Mouse (Mus musculus): ENCODE results near the gene Apol7b. TPM values are rescaled to one million over a fixed set of nuclear protein-coding genes. Genes with fewer than 3 reads are reported as not detected.
"Not testable (repeated sequence)": the region's sequence is repeated elsewhere in the genome, so short reads cannot be mapped to it uniquely, and the experiment has no call there.

Apol7b gene
- polyA plus RNA-seq (2014; fragmentation: Nextera tagmentation; extraction: Ambion mirVana): not detected in 2 replicates

DNA sequence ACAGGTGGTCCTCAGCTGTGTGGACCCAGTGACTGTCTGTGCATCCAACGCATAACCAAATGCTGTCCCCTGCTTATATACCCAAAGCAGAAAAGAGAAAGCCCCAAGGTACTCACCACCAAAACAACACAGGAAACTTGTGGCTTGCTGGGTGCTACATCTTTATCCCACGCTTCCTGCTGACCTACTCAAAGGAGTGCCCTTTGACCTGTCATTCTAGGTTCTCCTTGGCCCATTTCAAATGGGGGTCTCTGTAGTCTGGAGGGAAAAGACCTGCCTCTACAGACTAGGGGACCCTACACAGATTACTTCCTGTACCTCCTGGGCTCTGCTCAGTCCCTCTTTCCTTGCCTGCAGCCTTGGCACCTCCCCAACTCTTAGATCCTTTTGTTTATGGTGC is at the start of gene Apol7b:
Apol7b (minus strand) TSS at position 101 of the 400 bp plus-strand sequence.
- not testable (repeated sequence) for H3K27ac ChIP-seq (replicated peaks in 1 of 2; ENCODE audit: control insufficient read depth in 1 of 2, insufficient read depth in 1 of 2, low read depth in 2 of 2, low read length in 2 of 2); H3K36me3 ChIP-seq (ENCODE audit: control insufficient read depth, insufficient read depth, low read length); H3K27me3 ChIP-seq (ENCODE audit: control insufficient read depth, insufficient read depth, low read length); H3K4me2 ChIP-seq (ENCODE audit: low read length); H3K4me3 ChIP-seq (ENCODE audit: control insufficient read depth in 1 of 2, insufficient read depth in 1 of 2, low read depth in 1 of 2, low read length in 2 of 2); H3K4me1 ChIP-seq (ENCODE audit: control insufficient read depth in 2 of 2, insufficient read depth in 2 of 2, low read length in 2 of 2); H3K9ac ChIP-seq (ENCODE audit: low read length); H3K9me3 ChIP-seq (ENCODE audit: control insufficient read depth, low read length); ATAC-seq (ENCODE audit: insufficient number of reproducible peaks, insufficient read depth, low FRiP score, low read depth)
- 87% methylated on average over 2 of the region's 2 CpGs for WGBS

DNA sequence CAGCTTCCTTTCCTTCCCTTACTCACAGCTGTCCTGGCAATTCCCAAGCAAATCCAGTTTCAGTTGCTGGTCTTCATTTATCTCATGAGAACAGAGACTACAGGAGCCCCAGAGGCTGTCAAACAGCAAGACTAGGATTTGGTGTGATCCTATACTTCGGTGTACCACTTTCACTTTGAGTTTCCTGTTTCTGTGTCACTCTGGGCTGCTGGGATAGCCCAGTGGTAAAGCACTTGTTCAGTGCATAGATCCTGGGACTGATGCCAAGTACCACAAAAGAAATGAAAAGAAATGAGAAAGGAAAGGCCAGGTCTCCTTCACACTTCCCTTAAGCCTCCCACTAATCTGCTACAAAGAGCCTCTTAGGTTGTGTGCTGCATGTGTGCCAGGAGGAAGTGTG is 47.4 kb upstream of the Apol7b start:
- ATAC-seq (ENCODE audit: insufficient number of reproducible peaks, insufficient read depth, low FRiP score, low read depth): 0 out of 2 replicates have a peak, but pooled peaks have one; percentile 54
- not testable (repeated sequence) for H3K4me2 ChIP-seq (ENCODE audit: low read length); H3K4me1 ChIP-seq (ENCODE audit: control insufficient read depth in 2 of 2, insufficient read depth in 2 of 2, low read length in 2 of 2); H3K36me3 ChIP-seq (ENCODE audit: control insufficient read depth, insufficient read depth, low read length); H3K9me3 ChIP-seq (ENCODE audit: control insufficient read depth, low read length); H3K27ac ChIP-seq (replicated peaks in 1 of 2; ENCODE audit: control insufficient read depth in 1 of 2, insufficient read depth in 1 of 2, low read depth in 2 of 2, low read length in 2 of 2); H3K27me3 ChIP-seq (ENCODE audit: control insufficient read depth, insufficient read depth, low read length); H3K9ac ChIP-seq (ENCODE audit: low read length); H3K4me3 ChIP-seq (ENCODE audit: control insufficient read depth in 1 of 2, insufficient read depth in 1 of 2, low read depth in 1 of 2, low read length in 2 of 2)
- WGBS: 81% methylated on average over 1 of the region's 1 CpGs

DNA sequence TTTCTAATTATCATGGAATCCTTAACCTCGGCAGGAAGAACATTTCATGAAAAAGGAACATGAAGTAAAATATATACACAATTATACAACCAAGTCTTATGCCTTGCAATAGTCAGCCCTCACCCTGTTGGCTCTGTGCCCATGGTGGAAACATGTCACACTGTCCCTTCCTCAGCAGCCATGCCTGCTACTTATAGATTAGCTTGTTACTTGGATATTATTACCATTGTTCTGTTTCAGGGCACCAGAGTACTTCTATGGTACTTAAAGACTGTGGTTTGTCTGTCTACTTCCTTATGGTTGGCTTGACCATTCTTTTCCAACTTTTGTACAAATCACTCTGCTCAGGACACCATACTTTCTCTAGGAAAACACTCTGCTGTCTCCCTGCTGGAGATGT is 45.9 kb upstream of the Apol7b start:
- H3K4me3 ChIP-seq (ENCODE audit: control insufficient read depth in 1 of 2, insufficient read depth in 1 of 2, low read depth in 1 of 2, low read length in 2 of 2); H3K4me2 ChIP-seq (ENCODE audit: low read length); H3K9me3 ChIP-seq (ENCODE audit: control insufficient read depth, low read length); H3K36me3 ChIP-seq (ENCODE audit: control insufficient read depth, insufficient read depth, low read length); ATAC-seq (ENCODE audit: insufficient number of reproducible peaks, insufficient read depth, low FRiP score, low read depth); H3K4me1 ChIP-seq (ENCODE audit: control insufficient read depth in 2 of 2, insufficient read depth in 2 of 2, low read length in 2 of 2); H3K27me3 ChIP-seq (ENCODE audit: control insufficient read depth, insufficient read depth, low read length); H3K9ac ChIP-seq (ENCODE audit: low read length); H3K27ac ChIP-seq (replicated peaks in 1 of 2; ENCODE audit: control insufficient read depth in 1 of 2, insufficient read depth in 1 of 2, low read depth in 2 of 2, low read length in 2 of 2): not testable (repeated sequence)
- WGBS: no CpG with 5 or more reads among the region's 1 CpGs

DNA sequence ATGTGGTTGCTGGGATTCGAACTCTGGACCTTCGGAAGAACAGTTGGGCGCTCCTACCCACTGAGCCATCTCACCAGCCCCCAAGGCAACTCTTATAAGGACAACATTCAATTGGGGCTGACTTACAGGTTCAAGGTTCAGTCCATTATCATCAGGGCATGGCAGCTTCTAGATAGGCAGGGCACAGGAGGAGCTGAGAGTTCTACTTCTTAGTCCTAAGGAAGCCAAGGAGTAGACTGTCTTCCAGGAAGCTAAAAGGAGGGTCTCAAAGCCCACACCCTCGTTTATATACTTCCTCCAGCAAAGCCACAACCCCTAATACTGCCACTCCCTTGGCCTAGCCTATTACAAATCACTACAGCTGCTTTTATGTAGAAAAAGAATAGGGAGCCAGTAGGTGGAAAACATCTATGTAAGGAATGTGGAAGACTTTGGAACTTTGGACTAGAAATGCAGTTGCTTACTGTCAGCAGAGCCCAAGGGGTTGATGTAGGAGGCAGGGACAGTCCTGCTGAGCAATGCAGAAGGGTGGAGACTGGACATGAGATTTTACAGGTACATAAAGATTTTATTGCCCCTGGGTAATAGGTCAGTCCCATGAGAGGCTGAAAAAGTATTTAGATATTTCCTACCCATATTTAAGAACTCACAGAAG is 35.0 kb upstream of the Apol7b start:
- H3K4me2 ChIP-seq (ENCODE audit: low read length): no peak overlapping the region
- ATAC-seq (ENCODE audit: insufficient number of reproducible peaks, insufficient read depth, low FRiP score, low read depth): no peak
- H3K9me3 ChIP-seq (ENCODE audit: control insufficient read depth, low read length): no peaks in the 10 kb centered on the region
- WGBS: 73% methylated on average over 4 of the region's 4 CpGs
- H3K27ac ChIP-seq (replicated peaks in 1 of 2; ENCODE audit: control insufficient read depth in 1 of 2, insufficient read depth in 1 of 2, low read depth in 2 of 2, low read length in 2 of 2): no peak overlapping the region
- H3K36me3 ChIP-seq (ENCODE audit: control insufficient read depth, insufficient read depth, low read length): no peaks in the 10 kb centered on the region
- no peak overlapping the region for H3K9ac ChIP-seq (ENCODE audit: low read length)
- H3K27me3 ChIP-seq (ENCODE audit: control insufficient read depth, insufficient read depth, low read length): no peaks in the 10 kb centered on the region
- no peak overlapping the region for H3K4me3 ChIP-seq (ENCODE audit: control insufficient read depth in 1 of 2, insufficient read depth in 1 of 2, low read depth in 1 of 2, low read length in 2 of 2)
- H3K4me1 ChIP-seq (ENCODE audit: control insufficient read depth in 2 of 2, insufficient read depth in 2 of 2, low read length in 2 of 2): no peaks in the 10 kb centered on the region

DNA sequence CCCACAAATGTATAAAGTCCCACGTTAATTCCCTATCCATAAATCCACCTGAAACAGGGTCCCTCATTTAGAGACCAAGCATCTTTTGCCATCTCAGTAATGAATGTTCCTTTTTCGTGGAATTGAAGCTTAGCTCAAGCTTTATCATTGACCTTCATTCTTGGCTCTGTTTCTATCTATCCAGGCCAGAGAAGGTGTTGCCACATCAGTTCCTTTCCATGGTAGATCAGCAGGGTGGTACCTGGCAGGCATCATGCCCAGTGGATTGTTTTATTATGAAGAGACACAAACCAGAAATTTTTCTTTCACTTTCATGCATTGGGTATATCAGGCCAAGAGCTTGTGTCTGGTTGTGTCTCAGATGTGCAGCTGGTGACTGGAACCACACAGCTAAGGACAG is 29.4 kb upstream of the Apol7b start, which contains the start of gene Apol10a:
Apol10a (plus strand) TSS at position 355 of the 400 bp plus-strand sequence.
- WGBS: 57% methylated on average over 2 of the region's 2 CpGs
- ATAC-seq (ENCODE audit: insufficient number of reproducible peaks, insufficient read depth, low FRiP score, low read depth); H3K36me3 ChIP-seq (ENCODE audit: control insufficient read depth, insufficient read depth, low read length); H3K27ac ChIP-seq (replicated peaks in 1 of 2; ENCODE audit: control insufficient read depth in 1 of 2, insufficient read depth in 1 of 2, low read depth in 2 of 2, low read length in 2 of 2); H3K9me3 ChIP-seq (ENCODE audit: control insufficient read depth, low read length); H3K9ac ChIP-seq (ENCODE audit: low read length); H3K4me1 ChIP-seq (ENCODE audit: control insufficient read depth in 2 of 2, insufficient read depth in 2 of 2, low read length in 2 of 2); H3K27me3 ChIP-seq (ENCODE audit: control insufficient read depth, insufficient read depth, low read length); H3K4me3 ChIP-seq (ENCODE audit: control insufficient read depth in 1 of 2, insufficient read depth in 1 of 2, low read depth in 1 of 2, low read length in 2 of 2); H3K4me2 ChIP-seq (ENCODE audit: low read length): not testable (repeated sequence)

DNA sequence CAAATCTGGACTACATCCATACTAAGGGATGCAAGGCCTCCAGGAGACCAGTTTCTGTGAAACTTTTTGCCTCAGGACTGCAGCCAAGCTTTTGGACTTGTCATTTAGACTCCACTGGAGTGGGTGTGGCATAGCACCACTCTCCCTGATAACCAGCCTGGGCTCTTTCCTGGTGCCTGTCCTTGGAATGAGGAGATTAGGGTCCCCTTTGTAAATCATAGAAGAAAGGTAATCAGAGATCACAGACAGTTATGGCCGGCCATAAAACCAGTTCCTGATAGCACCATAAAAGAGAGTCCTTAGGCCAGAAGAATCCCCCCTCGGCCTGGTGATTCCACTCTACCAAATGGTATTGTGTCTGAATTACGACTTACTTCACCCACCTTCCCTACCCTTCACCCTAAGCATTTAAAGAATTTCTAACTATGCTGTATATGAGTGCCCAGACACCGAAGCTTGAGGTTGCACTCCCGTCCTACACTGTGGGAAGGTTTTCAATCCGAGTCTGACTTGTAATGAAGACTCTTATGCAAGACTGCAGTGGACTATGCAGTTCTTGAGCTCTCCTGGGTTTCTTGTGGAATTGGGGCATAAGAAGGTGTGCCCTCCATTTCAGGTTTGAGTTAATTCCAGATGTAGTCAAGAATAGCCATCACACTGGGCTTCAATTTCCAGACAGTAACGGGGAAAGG is 27.6 kb upstream of the Apol7b start:
- not testable (repeated sequence) for ATAC-seq (ENCODE audit: insufficient number of reproducible peaks, insufficient read depth, low FRiP score, low read depth)
- WGBS: 74% methylated on average over 7 of the region's 7 CpGs

DNA sequence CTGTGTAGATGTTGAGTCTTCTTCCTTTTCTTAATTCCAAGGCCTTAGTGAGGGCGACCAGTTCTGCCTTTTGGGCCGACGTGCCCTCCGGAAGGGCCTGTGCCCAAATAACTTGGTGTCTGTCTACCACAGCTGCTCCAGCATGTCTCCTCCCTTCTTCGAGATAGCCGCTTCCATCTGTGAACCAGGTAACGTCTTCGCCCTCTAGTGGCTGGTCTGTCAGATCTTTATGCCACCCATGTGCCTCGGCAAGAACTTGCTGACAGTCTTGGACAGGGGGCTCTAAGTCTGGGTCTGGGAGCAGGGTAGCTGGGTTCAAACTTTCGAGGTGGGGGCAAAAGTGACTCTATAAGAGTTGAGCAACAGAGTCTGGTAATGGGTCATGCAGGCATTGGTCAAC is 2.6 kb upstream of the Apol7b start:
- not testable (repeated sequence) for ATAC-seq (ENCODE audit: insufficient number of reproducible peaks, insufficient read depth, low FRiP score, low read depth); H3K4me3 ChIP-seq (ENCODE audit: control insufficient read depth in 1 of 2, insufficient read depth in 1 of 2, low read depth in 1 of 2, low read length in 2 of 2); H3K4me1 ChIP-seq (ENCODE audit: control insufficient read depth in 2 of 2, insufficient read depth in 2 of 2, low read length in 2 of 2); H3K27me3 ChIP-seq (ENCODE audit: control insufficient read depth, insufficient read depth, low read length); H3K9me3 ChIP-seq (ENCODE audit: control insufficient read depth, low read length); H3K36me3 ChIP-seq (ENCODE audit: control insufficient read depth, insufficient read depth, low read length); H3K27ac ChIP-seq (replicated peaks in 1 of 2; ENCODE audit: control insufficient read depth in 1 of 2, insufficient read depth in 1 of 2, low read depth in 2 of 2, low read length in 2 of 2); H3K9ac ChIP-seq (ENCODE audit: low read length); H3K4me2 ChIP-seq (ENCODE audit: low read length)
- WGBS: 44% methylated on average over 10 of the region's 10 CpGs

More for the DNA sequence above, 27.6 kb upstream of the Apol7b start:
- H3K36me3 ChIP-seq (ENCODE audit: control insufficient read depth, insufficient read depth, low read length); H3K9me3 ChIP-seq (ENCODE audit: control insufficient read depth, low read length); H3K4me1 ChIP-seq (ENCODE audit: control insufficient read depth in 2 of 2, insufficient read depth in 2 of 2, low read length in 2 of 2); H3K9ac ChIP-seq (ENCODE audit: low read length); H3K4me2 ChIP-seq (ENCODE audit: low read length); H3K4me3 ChIP-seq (ENCODE audit: control insufficient read depth in 1 of 2, insufficient read depth in 1 of 2, low read depth in 1 of 2, low read length in 2 of 2); H3K27ac ChIP-seq (replicated peaks in 1 of 2; ENCODE audit: control insufficient read depth in 1 of 2, insufficient read depth in 1 of 2, low read depth in 2 of 2, low read length in 2 of 2); H3K27me3 ChIP-seq (ENCODE audit: control insufficient read depth, insufficient read depth, low read length): not testable (repeated sequence)

All from heart, embryonic 14.5 days (tissue).